Mouse (Mus musculus) small intestine, adult 2 months (tissue): Measurements from ENCODE around the gene Sema4d. TPM values are rescaled to one million over a fixed set of nuclear protein-coding genes. Genes with fewer than 3 reads are reported as not detected.
"Not testable (repeated sequence)": the region's sequence is repeated elsewhere in the genome, so short reads cannot be mapped to it uniquely, and the experiment has no call there.

Experiments
- H3K27ac ChIP-seq: fragments of 200-500 bp; 2 replicates; pipeline ENCODE4 v1.5.1; 2012; ENCODE audit warnings: low read depth, low read length, control low read depth, inconsistent platforms; ENCODE audit not compliant: insufficient read depth
- H3K27me3 ChIP-seq: fragments of 200-500 bp; 2 replicates; pipeline ENCODE4 v1.6.1; 2012; ENCODE audit warnings: mild to moderate bottlenecking, moderate library complexity, low read length, inconsistent platforms; ENCODE audit not compliant: control insufficient read depth, insufficient read depth
- H3K36me3 ChIP-seq: fragments of 200-500 bp; 2 replicates; pipeline ENCODE4 v1.6.1; 2012; ENCODE audit warnings: mild to moderate bottlenecking, low read length, control low read depth, inconsistent platforms; ENCODE audit not compliant: control insufficient read depth, insufficient read depth
- H3K4me1 ChIP-seq: fragments of 200-500 bp; 2 replicates; pipeline ENCODE4 v1.6.1; 2012; ENCODE audit warnings: low read length, inconsistent platforms, mixed read lengths; ENCODE audit not compliant: control insufficient read depth, insufficient read depth, insufficient read length
- H3K4me3 ChIP-seq: fragments of 200-500 bp; 2 replicates; pipeline ENCODE4 v1.5.1; 2012; ENCODE audit warnings: low read depth, mild to moderate bottlenecking, control low read depth, inconsistent platforms, low read length, moderate library complexity
- CTCF ChIP-seq: fragments of 200-500 bp; IDR thresholded peaks from 2 replicates; pipeline ENCODE4 v1.5.1; 2012; ENCODE audit warnings: low read depth, mild to moderate bottlenecking, control low read depth, inconsistent platforms, low read length, moderate library complexity, mixed read lengths; ENCODE audit not compliant: insufficient replicate concordance, insufficient read length; ENCODE audit errors: extremely low read depth
- POLR2A ChIP-seq: fragments of 200-500 bp; IDR thresholded peaks from 2 replicates; pipeline ENCODE4 v1.6.1; 2012; ENCODE audit warnings: low read depth, mild to moderate bottlenecking, control low read depth, inconsistent platforms, low read length, moderate library complexity
- WGBS: fragments of 180-500 bp; shearing (Covaris S2); methylation state at CpG from one replicate; pipeline ENCODE4 v1.1.7; 2018; 5-methylcytosine and 5-hydroxymethylcytosine counted together
- polyA plus RNA-seq: library from polyadenylated mRNA; depleted of rRNA; stranded (reverse); fragments of >200 nt; gene quantifications from 2 replicates; pipeline ENCODE4 v1.2.3, GENCODE M21; 2012

Gene Sema4d
- polyA plus RNA-seq, 1 experiment: 15.1 TPM

- H3K36me3 ChIP-seq: peaks cover 71% of the 10 kb centered on the region
- H3K27me3 ChIP-seq: no peaks in the 10 kb centered on the region
- no peak overlapping the region for H3K27ac ChIP-seq
- no peaks in the 10 kb centered on the region for H3K4me1 ChIP-seq
- 70% methylated on average over 4 of the region's 4 CpGs for WGBS
- TF ChIP-seq POLR2A (no peak), CTCF (no peak)
- H3K4me3 ChIP-seq: no peak overlapping the region
These were observed 116.9 kb downstream of the Sema4d start for GRCm38 (mm10) chr13:51676641-51677040.

- 44% methylated on average over 12 of the region's 12 CpGs for WGBS
- H3K36me3 ChIP-seq: peaks cover 47% of the 10 kb centered on the region
- H3K27me3 ChIP-seq, H3K4me1 ChIP-seq, H3K4me3 ChIP-seq, H3K27ac ChIP-seq: not testable (repeated sequence)
These were observed 125.4 kb downstream of the Sema4d start for GRCm38 (mm10) chr13:51668195-51668594.

DNA sequence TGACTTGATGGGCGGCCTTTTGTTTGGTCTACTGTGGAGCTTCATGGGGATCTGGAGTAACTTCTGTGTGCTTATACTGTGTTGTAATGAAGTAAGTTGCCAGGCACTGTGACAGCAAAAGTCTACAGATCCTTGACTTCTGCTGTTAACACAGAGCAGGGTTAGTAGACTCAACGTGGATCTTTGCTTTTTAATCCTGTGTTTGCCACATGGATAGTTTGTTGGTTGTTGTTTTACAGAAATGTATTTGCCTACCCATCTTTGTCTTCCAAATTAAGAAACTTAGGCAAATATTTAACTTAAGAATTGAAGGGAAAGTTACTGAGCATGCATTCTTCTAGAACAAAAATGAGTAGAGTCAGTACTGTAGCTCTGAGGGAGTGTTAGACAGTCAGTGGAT lies 130.0 kb downstream of the Sema4d start:
- Histone ChIP-seq H3K4me1 (no peaks in the 10 kb centered on the region), H3K27me3 (no peaks in the 10 kb centered on the region), H3K36me3 (peaks cover 61% of the 10 kb centered on the region), H3K27ac (no peak overlapping the region), H3K4me3 (no peak overlapping the region)
- 87% methylated on average over 2 of the region's 2 CpGs for whole genome bisulfite sequencing
- no peak for TF ChIP-seq CTCF
- TF ChIP-seq POLR2A: no peak

DNA sequence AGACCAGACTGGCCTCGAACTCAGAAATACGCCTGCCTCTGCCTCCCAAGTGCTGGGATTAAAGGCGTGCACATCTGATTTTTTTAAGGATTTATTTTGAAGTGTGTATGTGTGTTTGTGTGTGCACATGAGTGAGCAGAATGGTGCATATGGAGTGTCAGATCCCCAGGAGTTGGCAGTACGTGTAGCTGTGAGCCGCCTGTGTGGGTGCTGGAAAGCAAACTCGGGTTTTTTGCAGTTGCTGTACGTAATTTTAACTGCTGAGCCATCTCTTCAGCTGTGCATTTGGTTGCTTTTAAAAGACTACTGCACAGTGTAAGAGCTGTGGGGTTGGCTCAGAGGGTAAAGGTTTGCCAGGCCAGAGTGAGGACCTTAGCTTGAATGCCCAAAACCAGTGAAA lies 134.0 kb downstream of the Sema4d start:
- Histone ChIP-seq H3K4me3 (no peak overlapping the region), H3K36me3 (peaks cover 69% of the 10 kb centered on the region), H3K27me3 (no peaks in the 10 kb centered on the region), H3K27ac (no peak overlapping the region), H3K4me1 (no peaks in the 10 kb centered on the region)
- TF ChIP-seq POLR2A: no peak
- TF ChIP-seq CTCF: no peak
- 94% methylated on average over 7 of the region's 7 CpGs for WGBS

DNA sequence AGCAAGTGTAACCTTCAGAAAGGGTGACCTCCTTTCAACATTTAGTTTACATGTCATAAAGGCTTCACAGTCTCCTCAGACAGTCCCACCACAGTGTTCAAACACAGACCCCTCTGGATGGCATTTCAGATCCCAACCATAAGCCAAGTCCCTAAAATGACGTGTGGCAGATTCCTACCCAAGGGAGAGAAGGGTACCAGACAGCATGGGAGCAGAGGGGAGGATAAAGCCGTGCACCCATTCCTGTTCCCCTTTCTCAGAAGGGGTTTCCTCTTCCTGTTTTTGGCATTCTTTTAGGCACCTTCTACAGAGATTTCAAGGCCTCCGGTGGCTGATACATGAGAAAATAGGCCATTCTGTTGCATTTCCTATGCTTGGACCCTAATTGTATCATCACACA lies 135.5 kb downstream of the Sema4d start:
- H3K27me3 ChIP-seq: no peaks in the 10 kb centered on the region
- H3K4me3 ChIP-seq: no peak overlapping the region
- 82% methylated on average over 3 of the region's 3 CpGs for WGBS
- no peak for TF ChIP-seq CTCF
- TF ChIP-seq POLR2A: no peak
- peaks cover 69% of the 10 kb centered on the region for H3K36me3 ChIP-seq
- no peaks in the 10 kb centered on the region for H3K4me1 ChIP-seq
- no peak overlapping the region for H3K27ac ChIP-seq

GRCm38 (mm10) chr13:51656516-51657235 lies 136.9 kb downstream of the Sema4d start:
- no peak overlapping the region for H3K4me3 ChIP-seq
- peaks cover 60% of the 10 kb centered on the region for H3K36me3 ChIP-seq
- H3K27me3 ChIP-seq: no peaks in the 10 kb centered on the region
- 94% methylated on average over 13 of the region's 13 CpGs for WGBS
- no peaks in the 10 kb centered on the region; the same call in 1 of the 2 replicates for H3K4me1 ChIP-seq
- no peak for TF ChIP-seq CTCF
- TF ChIP-seq POLR2A: no peak
- H3K27ac ChIP-seq: no peak overlapping the region

DNA sequence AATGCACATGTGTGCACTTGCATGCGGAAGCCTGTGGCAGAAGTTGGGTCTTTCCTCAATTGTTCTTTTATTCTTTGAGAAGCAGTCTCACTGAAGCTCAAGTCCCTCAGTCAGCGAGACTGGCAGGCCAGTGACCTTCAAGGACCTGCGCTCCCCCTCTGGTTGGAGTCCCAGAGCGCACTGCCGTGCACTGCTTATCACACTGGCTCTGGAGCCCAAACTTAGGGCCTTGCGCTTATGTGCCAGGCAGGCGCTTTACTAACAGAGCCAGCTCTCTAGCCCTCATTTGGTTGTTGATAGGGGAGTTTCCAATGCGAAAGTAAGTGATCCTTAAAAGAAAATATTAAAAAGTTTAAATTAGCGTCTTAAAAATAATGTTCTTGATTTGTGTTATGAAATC lies 139.6 kb downstream of the Sema4d start:
- H3K4me1 ChIP-seq: peaks cover 2% of the 10 kb centered on the region; the same call in 1 of the 2 replicates
- peaks cover 40% of the 10 kb centered on the region for H3K36me3 ChIP-seq
- no peak overlapping the region for H3K27ac ChIP-seq
- no peak overlapping the region for H3K4me3 ChIP-seq
- TF ChIP-seq CTCF (no peak), POLR2A (no peak)
- H3K27me3 ChIP-seq: no peaks in the 10 kb centered on the region
- 93% methylated on average over 9 of the region's 9 CpGs for WGBS
